Mouse (Mus musculus) layer of hippocampus, adult 9-10 months (tissue): Measurements from ENCODE around the gene Gm36864.

ENCODE experiments used
- DNase-seq: peaks from one replicate; pipeline ENCODE4 v3.0.0; 2022; ENCODE audit warnings: low spot score

Gene Gm36864

GRCm38 (mm10) chr7:44257278-44257677 is 21.3 kb downstream of the Gm36864 start, which contains the start of gene Acp4:
TSS of gene Acp4 (minus strand) at chr7:44257378.
- no peak for DNase-seq

- no peak for DNase-seq
Observed at GRCm38 (mm10) chr7:44260410-44260809, 24.4 kb downstream of the Gm36864 start.

- DNase-seq: no peak
Observed at GRCm38 (mm10) chr7:44261147-44261546, 25.2 kb downstream of the Gm36864 start, which contains the start of gene Gm15517. TSS of gene Gm15517 (plus strand) at chr7:44261447.

GRCm38 (mm10) chr7:44262791-44263643 is 27.0 kb downstream of the Gm36864 start:
- DNase-seq: peak; percentile 99

GRCm38 (mm10) chr7:44268117-44268516 is 32.1 kb downstream of the Gm36864 start:
- no peak for DNase-seq

GRCm38 (mm10) chr7:44269397-44269796 is 33.4 kb downstream of the Gm36864 start:
- DNase-seq: no peak

- DNase-seq: no peak
Observed at GRCm38 (mm10) chr7:44271309-44271708, 35.3 kb downstream of the Gm36864 start.

- DNase-seq: no peak
Observed at GRCm38 (mm10) chr7:44272546-44272945, 36.6 kb downstream of the Gm36864 start.

GRCm38 (mm10) chr7:44273446-44273845 is 37.5 kb downstream of the Gm36864 start:
- DNase-seq: no peak

- no peak for DNase-seq
Observed at GRCm38 (mm10) chr7:44274096-44274495, 38.1 kb downstream of the Gm36864 start.

- no peak for DNase-seq
Observed at GRCm38 (mm10) chr7:44275546-44275945, 39.6 kb downstream of the Gm36864 start.

GRCm38 (mm10) chr7:44276461-44277249 is 40.7 kb downstream of the Gm36864 start:
- DNase-seq: no peak

GRCm38 (mm10) chr7:44277250-44277622 is 41.3 kb downstream of the Gm36864 start:
- no peak for DNase-seq

- DNase-seq: no peak
Observed at GRCm38 (mm10) chr7:44280959-44281358, 45.0 kb downstream of the Gm36864 start.

- no peak for DNase-seq
Observed at GRCm38 (mm10) chr7:44281586-44281985, 45.6 kb downstream of the Gm36864 start.

- DNase-seq: no peak
Observed at GRCm38 (mm10) chr7:44287760-44288159, 51.8 kb downstream of the Gm36864 start.

GRCm38 (mm10) chr7:44290986-44291385 is 55.0 kb downstream of the Gm36864 start:
- no peak for DNase-seq

- no peak for DNase-seq
Observed at GRCm38 (mm10) chr7:44291418-44291817, 55.4 kb downstream of the Gm36864 start.
